Mouse (Mus musculus): ENCODE measurements around the gene Myl12a.

Myl12a gene

GRCm38 (mm10) chr17:71002744-71003094 is at the start of gene Myl12a:
Gene Myl12a, minus strand, starts transcription at chr17:71002878.
- DNase-seq (ENCODE audit: low read depth, low spot score) = no peak

- DNase-seq (ENCODE audit: low read depth, low spot score) = no peak
Measured at GRCm38 (mm10) chr17:71049292-71049691, 46.6 kb upstream of the Myl12a start.

GRCm38 (mm10) chr17:71046856-71047255 is 44.2 kb upstream of the Myl12a start:
- no peak for DNase-seq (ENCODE audit: low read depth, low spot score)

GRCm38 (mm10) chr17:71045591-71045990 is 42.9 kb upstream of the Myl12a start:
- no peak for DNase-seq (ENCODE audit: low read depth, low spot score)

GRCm38 (mm10) chr17:71042645-71043044 is 40.0 kb upstream of the Myl12a start:
- DNase-seq (ENCODE audit: low read depth, low spot score) = no peak

DNA sequence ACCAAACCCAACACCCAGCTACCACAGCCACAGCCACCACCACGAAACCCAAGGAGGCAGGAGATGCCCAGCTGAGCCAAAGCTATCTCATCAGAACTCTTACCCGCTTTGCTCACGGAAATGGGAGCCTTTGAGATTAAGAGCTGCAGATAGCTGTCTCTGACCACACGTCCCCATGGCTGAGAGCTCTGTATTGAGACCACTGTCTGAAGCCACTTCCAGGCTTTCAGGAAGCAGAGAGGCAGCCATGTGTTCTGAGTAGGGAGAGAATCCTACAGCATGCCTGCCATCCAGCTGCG is 37.9 kb upstream of the Myl12a start:
- no peak for DNase-seq (ENCODE audit: low read depth, low spot score)

- no peak for DNase-seq (ENCODE audit: low read depth, low spot score)
Measured at GRCm38 (mm10) chr17:71039851-71040581, 37.3 kb upstream of the Myl12a start.

- DNase-seq (ENCODE audit: low read depth, low spot score) = no peak
Measured at GRCm38 (mm10) chr17:71038812-71039211, 36.1 kb upstream of the Myl12a start.

DNA sequence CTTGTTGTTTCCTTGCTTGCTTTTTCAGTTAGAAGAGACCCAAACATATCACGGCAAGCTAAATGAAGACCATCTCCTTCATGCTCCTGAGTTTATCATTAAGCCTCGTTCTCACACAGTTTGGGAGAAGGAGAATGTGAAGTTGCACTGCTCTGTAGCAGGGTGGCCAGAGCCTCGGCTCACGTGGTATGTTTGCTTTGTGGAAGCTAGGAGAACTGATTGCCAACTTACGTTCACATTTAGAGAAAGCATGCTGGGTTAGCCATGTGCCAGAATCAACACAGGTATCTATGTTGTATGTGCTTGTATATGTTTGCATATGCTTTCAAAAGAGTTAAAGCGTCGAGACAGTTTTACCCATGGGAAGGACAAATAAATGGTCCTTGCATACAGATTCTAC is 34.5 kb upstream of the Myl12a start:
- no peak for DNase-seq (ENCODE audit: low read depth, low spot score)

- no peak for DNase-seq (ENCODE audit: low read depth, low spot score)
Measured at GRCm38 (mm10) chr17:71034472-71034871, 31.8 kb upstream of the Myl12a start.

DNA sequence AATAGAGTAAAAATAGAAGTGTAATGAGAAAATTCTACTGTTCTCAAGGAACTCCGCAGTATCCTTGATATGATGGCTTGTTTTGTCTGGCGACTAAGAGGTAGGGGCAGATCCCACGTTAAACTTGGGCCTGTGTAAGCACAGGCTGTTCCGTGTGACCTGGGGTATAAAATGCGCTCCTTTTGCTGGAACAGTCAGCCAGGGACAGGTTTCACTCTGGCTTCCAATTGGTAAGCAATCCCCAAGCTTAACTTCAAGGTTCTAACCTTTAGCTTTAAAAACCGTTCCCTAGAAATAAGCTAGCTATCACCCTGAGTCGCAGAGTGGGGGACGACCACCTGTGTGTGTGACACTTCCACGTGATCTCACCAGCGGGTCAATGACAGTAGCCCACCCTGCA is 30.0 kb upstream of the Myl12a start:
- no peak for DNase-seq (ENCODE audit: low read depth, low spot score)

DNA sequence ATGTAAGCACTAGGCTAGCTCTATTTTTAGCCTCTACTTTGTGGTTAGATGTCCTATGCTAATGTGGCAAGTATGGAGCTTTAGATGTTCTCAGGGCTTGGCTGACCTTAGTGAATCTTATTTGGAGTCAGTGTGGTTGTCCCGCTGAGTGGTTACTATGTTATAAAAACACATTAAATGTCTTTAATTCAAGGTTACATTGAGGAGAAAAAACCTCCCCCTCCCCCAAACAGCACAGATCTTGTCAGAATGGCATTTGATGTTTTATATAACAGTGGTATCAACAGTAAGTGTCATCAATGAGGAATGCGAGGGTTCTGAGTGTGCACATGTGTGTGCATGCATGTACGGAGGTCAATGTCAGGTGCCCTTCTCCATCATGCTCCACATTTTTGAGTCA is 24.5 kb upstream of the Myl12a start:
- DNase-seq (ENCODE audit: low read depth, low spot score) = no peak

DNA sequence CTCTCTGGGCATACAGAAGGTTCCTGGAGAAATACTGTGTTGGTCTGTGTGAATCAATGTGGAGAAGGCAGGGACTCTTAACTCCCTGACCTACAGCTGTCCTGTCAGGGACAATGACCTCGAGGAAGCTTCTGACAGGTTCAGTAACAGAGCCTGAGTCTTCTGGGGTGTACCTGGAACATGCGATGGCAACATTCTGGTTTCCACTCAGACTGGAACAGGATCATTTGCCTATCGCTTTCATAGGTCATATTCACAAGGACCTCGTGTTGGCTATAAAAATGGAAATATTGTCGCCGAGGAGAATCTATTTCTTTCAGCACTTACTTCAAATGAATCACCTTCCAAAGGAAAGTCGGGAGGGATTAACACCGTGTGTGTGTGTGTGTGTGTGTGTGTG is 23.2 kb upstream of the Myl12a start:
- no peak for DNase-seq (ENCODE audit: low read depth, low spot score)

- no peak for DNase-seq (ENCODE audit: low read depth, low spot score)
Measured at GRCm38 (mm10) chr17:71024071-71024470, 21.4 kb upstream of the Myl12a start.

DNA sequence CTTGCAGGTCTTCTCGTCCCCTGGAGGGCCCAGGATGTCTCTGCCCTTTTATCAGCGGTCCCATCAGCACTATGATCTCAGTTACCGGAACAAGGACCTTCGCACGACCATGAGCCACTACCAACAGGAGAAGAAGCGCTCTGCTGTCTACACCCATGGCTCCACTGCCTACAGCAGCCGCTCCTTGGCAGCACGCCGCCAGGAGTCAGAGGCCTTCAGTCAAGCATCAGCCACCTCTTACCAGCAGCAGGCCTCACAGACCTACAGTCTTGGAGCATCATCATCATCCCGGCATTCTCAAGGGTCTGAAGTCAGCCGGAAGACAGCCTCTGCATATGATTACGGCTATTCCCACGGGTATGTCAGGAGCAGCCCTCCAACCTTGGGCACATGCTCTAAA is 20.2 kb upstream of the Myl12a start:
- no peak for DNase-seq (ENCODE audit: low read depth, low spot score)

DNA sequence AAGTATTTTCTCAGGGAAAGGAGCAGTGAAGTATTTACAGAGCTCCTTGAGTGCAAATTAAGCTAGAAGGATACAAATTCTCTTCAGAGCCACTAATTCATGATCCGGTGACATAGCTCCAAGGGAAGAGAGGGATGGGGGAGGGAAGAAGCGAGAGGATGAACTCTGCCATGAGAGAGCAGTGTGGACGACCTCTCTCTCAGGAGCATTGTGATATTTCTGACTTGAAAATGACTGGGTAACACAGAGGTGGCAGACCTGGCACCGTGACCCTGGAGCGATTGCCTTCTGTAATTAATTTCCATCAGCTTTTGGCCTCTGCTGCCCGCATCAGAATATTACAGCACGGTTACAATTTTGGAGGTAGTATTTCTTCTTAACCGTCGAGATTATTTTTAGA is 17.2 kb upstream of the Myl12a start:
- DNase-seq (ENCODE audit: low read depth, low spot score) = no peak

GRCm38 (mm10) chr17:71019309-71019655 is 16.6 kb upstream of the Myl12a start:
- no peak for DNase-seq (ENCODE audit: low read depth, low spot score)

GRCm38 (mm10) chr17:71018616-71019308 is 16.1 kb upstream of the Myl12a start:
- DNase-seq (ENCODE audit: low read depth, low spot score) = no peak

DNA sequence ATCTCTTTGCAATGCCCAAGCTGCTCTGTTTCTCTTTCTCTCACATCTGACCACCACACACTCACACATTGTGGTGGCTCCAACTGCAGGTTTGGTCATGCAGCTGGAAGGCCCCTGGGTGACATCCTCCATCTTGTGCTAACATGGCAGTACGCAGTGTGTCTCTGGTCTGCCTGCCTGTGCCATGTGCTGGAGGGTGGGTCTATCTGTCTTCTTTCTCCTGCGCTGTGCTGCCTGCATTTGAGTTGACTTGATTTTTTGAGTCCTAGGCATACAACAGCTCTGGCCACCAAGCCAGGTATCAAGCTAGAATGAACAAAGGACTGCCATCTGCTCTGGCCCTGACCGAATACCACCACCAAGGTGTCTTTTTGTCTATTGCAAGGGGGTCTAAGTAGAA is 15.5 kb upstream of the Myl12a start:
- DNase-seq (ENCODE audit: low read depth, low spot score) = no peak

DNA sequence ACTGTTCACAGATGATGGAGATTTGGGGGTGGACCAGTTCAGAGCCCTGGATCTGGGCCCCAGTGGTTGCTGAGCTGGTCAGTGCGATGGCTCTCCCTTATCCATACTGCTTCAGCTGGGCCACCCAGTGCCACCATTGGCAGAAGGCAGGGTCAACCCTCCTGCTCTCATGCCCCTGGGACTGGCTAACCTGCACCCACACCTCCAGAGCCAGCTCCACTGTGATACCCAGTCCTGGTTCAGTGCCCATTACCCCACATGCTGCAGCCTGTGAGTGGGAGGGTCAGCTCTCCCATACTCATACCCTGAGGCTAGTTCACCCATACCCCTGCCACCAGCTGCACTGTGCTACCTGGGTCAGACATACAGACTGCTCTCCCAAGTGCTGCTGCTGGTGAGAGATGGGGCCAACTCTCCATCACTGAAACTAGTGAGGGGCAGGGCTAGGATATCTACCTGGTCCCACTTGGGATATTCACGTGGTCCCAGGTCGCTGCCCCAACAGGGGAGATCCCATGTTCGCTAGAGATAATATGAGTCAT is 14.8 kb upstream of the Myl12a start:
- DNase-seq (ENCODE audit: low read depth, low spot score) = no peak

GRCm38 (mm10) chr17:71014911-71015310 is 12.2 kb upstream of the Myl12a start:
- no peak for DNase-seq (ENCODE audit: low read depth, low spot score)

- DNase-seq (ENCODE audit: low read depth, low spot score) = no peak
Measured at GRCm38 (mm10) chr17:71013105-71013504, 10.4 kb upstream of the Myl12a start.

DNA sequence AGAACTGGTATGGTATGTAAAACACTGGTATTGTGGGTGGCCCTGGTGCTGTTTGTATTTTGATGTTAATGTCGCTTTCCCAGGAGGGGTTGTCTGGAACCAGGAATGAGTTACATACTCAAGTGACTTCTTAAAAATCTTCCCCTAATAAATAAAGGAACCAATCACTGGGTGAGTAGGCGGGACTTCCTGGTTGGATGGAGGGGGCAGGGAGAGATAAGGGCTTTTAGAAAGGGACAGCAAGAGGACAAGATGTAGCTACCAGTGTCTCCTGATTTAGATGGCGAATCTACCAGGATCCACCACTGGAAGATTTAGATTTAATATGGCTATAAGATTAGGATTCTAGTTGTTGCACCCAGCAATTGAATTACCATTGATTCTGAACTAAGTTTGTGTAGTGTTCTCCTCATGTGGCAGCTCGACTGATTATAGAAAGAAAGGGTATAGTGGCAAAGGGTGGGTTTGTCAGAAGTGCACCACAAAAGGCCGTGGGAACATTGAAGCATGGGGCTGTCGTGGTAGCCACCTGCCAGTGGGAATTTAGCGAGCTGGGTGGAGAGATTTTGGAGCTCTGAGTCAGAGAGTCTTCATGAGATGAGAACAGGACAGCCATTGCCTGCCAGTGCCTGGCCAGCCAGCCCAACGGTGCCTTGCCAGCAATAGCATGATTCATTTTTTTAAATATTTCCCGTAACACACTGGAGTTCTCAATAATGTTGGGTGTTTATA is 9.4 kb upstream of the Myl12a start:
- no peak for DNase-seq (ENCODE audit: low read depth, low spot score)

Measured in ES-CJ7 (cell line).